Mouse (Mus musculus): ENCODE results near the gene Omg. TPM values are rescaled to one million over a fixed set of nuclear protein-coding genes. Genes with fewer than 3 reads are reported as not detected.

Gene Omg
- total and polyA plus RNA-seq, 3 experiments, result 0.38 TPM; not detected in 2

- ATAC-seq (ENCODE audit: extremely low read depth, insufficient number of reproducible peaks, low FRiP score, poor library complexity, severe bottlenecking) (no peak), DNase-seq (ENCODE audit: low spot score) (no peak)
- TF ChIP-seq GATA1 (IDR thresholded peaks at IDR 0.05; ENCODE audit: borderline replicate concordance, low read length), result no peak
- no peak for TF ChIP-seq CTCF (IDR thresholded peaks at IDR 0.05; ENCODE audit: low read depth, low read length)
- TF ChIP-seq GATA2 (IDR thresholded peaks at IDR 0.05; ENCODE audit: borderline replicate concordance, low read depth, low read length), result no peak
- TF ChIP-seq POLR2AphosphoS5 (IDR thresholded peaks at IDR 0.05; ENCODE audit: insufficient replicate concordance, low read depth, low read length), result no peak
- TF ChIP-seq TAL1 (conservative IDR thresholded peaks at IDR 0.05; ENCODE audit: low read depth, low read length), result no peak
- no peaks in the 10 kb centered on the region for H3K27me3 ChIP-seq (ENCODE audit: insufficient read depth, low read length)
- H3K9me3 ChIP-seq (replicated peaks), result no peaks in the 10 kb centered on the region
- no peak overlapping the region for H3K4me3 ChIP-seq (ENCODE audit: low read depth, low read length)
- H3K36me3 ChIP-seq (replicated peaks), result peaks cover 14% of the 10 kb centered on the region
- H3K4me1 ChIP-seq (ENCODE audit: insufficient read depth, low read depth, low read length), result no peaks in the 10 kb centered on the region
Measured at GRCm38 (mm10) chr11:79504506-79504905, 622 bp upstream of the Omg start.

- H3K4me3 ChIP-seq (ENCODE audit: low read depth, low read length), result no peak overlapping the region
- ATAC-seq (ENCODE audit: extremely low read depth, insufficient number of reproducible peaks, low FRiP score, poor library complexity, severe bottlenecking) (no peak), DNase-seq (ENCODE audit: low spot score) (no peak)
- peaks cover 14% of the 10 kb centered on the region for H3K36me3 ChIP-seq (replicated peaks)
- no peaks in the 10 kb centered on the region for H3K9me3 ChIP-seq (replicated peaks)
- H3K27me3 ChIP-seq (ENCODE audit: insufficient read depth, low read length), result no peaks in the 10 kb centered on the region
- TF ChIP-seq GATA2 (IDR thresholded peaks at IDR 0.05; ENCODE audit: borderline replicate concordance, low read depth, low read length), result no peak
- no peak for TF ChIP-seq POLR2AphosphoS5 (IDR thresholded peaks at IDR 0.05; ENCODE audit: insufficient replicate concordance, low read depth, low read length)
- no peak for TF ChIP-seq GATA1 (IDR thresholded peaks at IDR 0.05; ENCODE audit: borderline replicate concordance, low read length)
- TF ChIP-seq TAL1 (conservative IDR thresholded peaks at IDR 0.05; ENCODE audit: low read depth, low read length), result no peak
- TF ChIP-seq CTCF (IDR thresholded peaks at IDR 0.05; ENCODE audit: low read depth, low read length), result no peak
- H3K4me1 ChIP-seq (ENCODE audit: insufficient read depth, low read depth, low read length), result no peaks in the 10 kb centered on the region
Measured at GRCm38 (mm10) chr11:79502917-79503316, 967 bp downstream of the Omg start.

GRCm38 (mm10) chr11:79494976-79495800 is 8.7 kb downstream of the Omg start:
- ATAC-seq (ENCODE audit: extremely low read depth, insufficient number of reproducible peaks, low FRiP score, poor library complexity, severe bottlenecking) (no peak), DNase-seq (ENCODE audit: low spot score) (no peak)
- no peak for TF ChIP-seq POLR2AphosphoS5 (IDR thresholded peaks at IDR 0.05; ENCODE audit: insufficient replicate concordance, low read depth, low read length)
- no peak for TF ChIP-seq GATA1 (IDR thresholded peaks at IDR 0.05; ENCODE audit: borderline replicate concordance, low read length)
- no peak for TF ChIP-seq TAL1 (conservative IDR thresholded peaks at IDR 0.05; ENCODE audit: low read depth, low read length)
- TF ChIP-seq CTCF (IDR thresholded peaks at IDR 0.05; ENCODE audit: low read depth, low read length), result no peak
- no peak for TF ChIP-seq GATA2 (IDR thresholded peaks at IDR 0.05; ENCODE audit: borderline replicate concordance, low read depth, low read length)
- Histone ChIP-seq H3K4me3 (ENCODE audit: low read depth, low read length) (no peak overlapping the region), H3K27me3 (ENCODE audit: insufficient read depth, low read length) (no peaks in the 10 kb centered on the region), H3K9me3 (replicated peaks) (no peaks in the 10 kb centered on the region), H3K4me1 (ENCODE audit: insufficient read depth, low read depth, low read length) (no peaks in the 10 kb centered on the region), H3K36me3 (replicated peaks) (peaks cover 9% of the 10 kb centered on the region)

DNA sequence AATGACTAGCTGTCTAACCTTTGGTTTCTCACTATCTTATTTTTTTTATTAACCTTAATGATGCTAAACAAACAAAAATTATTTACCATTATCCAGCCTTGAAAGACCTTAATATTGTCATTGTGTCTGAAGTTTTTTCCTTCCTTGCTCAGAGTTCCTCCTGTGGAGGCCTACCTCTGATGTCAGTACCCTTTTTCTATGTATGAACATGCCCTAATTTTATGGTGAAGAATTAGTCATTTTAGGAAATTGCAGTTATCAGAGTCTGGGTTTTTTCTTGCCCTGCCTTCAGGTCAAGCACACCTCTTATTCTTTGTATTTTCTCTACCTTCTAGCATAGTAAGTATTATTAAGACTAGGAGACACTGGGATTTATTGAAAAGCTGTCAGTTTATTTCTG is 19.2 kb downstream of the Omg start:
- ATAC-seq (ENCODE audit: extremely low read depth, insufficient number of reproducible peaks, low FRiP score, poor library complexity, severe bottlenecking) (no peak), DNase-seq (ENCODE audit: low spot score) (no peak)
- Histone ChIP-seq H3K9me3 (replicated peaks) (no peaks in the 10 kb centered on the region), H3K4me1 (ENCODE audit: insufficient read depth, low read depth, low read length) (no peaks in the 10 kb centered on the region), H3K27me3 (ENCODE audit: insufficient read depth, low read length) (no peaks in the 10 kb centered on the region), H3K36me3 (replicated peaks) (peaks cover 41% of the 10 kb centered on the region), H3K4me3 (ENCODE audit: low read depth, low read length) (no peak overlapping the region)
- no peak for TF ChIP-seq GATA1 (IDR thresholded peaks at IDR 0.05; ENCODE audit: borderline replicate concordance, low read length)
- no peak for TF ChIP-seq TAL1 (conservative IDR thresholded peaks at IDR 0.05; ENCODE audit: low read depth, low read length)
- no peak for TF ChIP-seq POLR2AphosphoS5 (IDR thresholded peaks at IDR 0.05; ENCODE audit: insufficient replicate concordance, low read depth, low read length)
- no peak for TF ChIP-seq GATA2 (IDR thresholded peaks at IDR 0.05; ENCODE audit: borderline replicate concordance, low read depth, low read length)
- no peak for TF ChIP-seq CTCF (IDR thresholded peaks at IDR 0.05; ENCODE audit: low read depth, low read length)

GRCm38 (mm10) chr11:79483876-79484528 is 19.9 kb downstream of the Omg start:
- Histone ChIP-seq H3K4me1 (ENCODE audit: insufficient read depth, low read depth, low read length) (no peaks in the 10 kb centered on the region), H3K9me3 (replicated peaks) (no peaks in the 10 kb centered on the region), H3K4me3 (ENCODE audit: low read depth, low read length) (no peak overlapping the region), H3K36me3 (replicated peaks) (peaks cover 41% of the 10 kb centered on the region), H3K27me3 (ENCODE audit: insufficient read depth, low read length) (no peaks in the 10 kb centered on the region)
- no peak for TF ChIP-seq POLR2AphosphoS5 (IDR thresholded peaks at IDR 0.05; ENCODE audit: insufficient replicate concordance, low read depth, low read length)
- TF ChIP-seq TAL1 (conservative IDR thresholded peaks at IDR 0.05; ENCODE audit: low read depth, low read length), result no peak
- no peak for TF ChIP-seq GATA2 (IDR thresholded peaks at IDR 0.05; ENCODE audit: borderline replicate concordance, low read depth, low read length)
- TF ChIP-seq GATA1 (IDR thresholded peaks at IDR 0.05; ENCODE audit: borderline replicate concordance, low read length), result no peak
- TF ChIP-seq CTCF (IDR thresholded peaks at IDR 0.05; ENCODE audit: low read depth, low read length), result no peak
- ATAC-seq (ENCODE audit: extremely low read depth, insufficient number of reproducible peaks, low FRiP score, poor library complexity, severe bottlenecking), result no peak
- no peak for DNase-seq (ENCODE audit: low spot score)

DNA sequence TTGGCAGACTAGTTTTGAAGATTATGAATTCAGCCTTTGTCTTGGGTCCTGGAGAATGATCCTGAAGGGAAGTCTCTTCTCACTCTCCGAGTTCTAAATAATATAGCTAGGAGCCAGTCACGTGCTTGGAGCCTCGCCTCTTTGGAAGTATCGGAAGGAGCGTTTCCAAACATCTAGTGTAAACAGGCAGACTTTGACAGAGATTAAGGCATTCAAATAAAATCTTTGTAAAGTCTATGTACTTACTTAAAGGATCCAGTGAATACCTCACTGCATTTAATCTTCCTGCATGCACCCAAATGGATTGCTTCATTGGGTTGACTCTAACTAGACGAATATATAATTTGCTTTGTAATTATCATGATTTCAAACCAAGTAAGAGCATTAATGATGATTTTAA is 20.5 kb downstream of the Omg start:
- Histone ChIP-seq H3K27me3 (ENCODE audit: insufficient read depth, low read length) (no peaks in the 10 kb centered on the region), H3K36me3 (replicated peaks) (peaks cover 43% of the 10 kb centered on the region), H3K4me3 (ENCODE audit: low read depth, low read length) (no peak overlapping the region), H3K9me3 (replicated peaks) (no peaks in the 10 kb centered on the region), H3K4me1 (ENCODE audit: insufficient read depth, low read depth, low read length) (no peaks in the 10 kb centered on the region)
- no peak for TF ChIP-seq TAL1 (conservative IDR thresholded peaks at IDR 0.05; ENCODE audit: low read depth, low read length)
- TF ChIP-seq GATA2 (IDR thresholded peaks at IDR 0.05; ENCODE audit: borderline replicate concordance, low read depth, low read length), result no peak
- no peak for TF ChIP-seq GATA1 (IDR thresholded peaks at IDR 0.05; ENCODE audit: borderline replicate concordance, low read length)
- TF ChIP-seq POLR2AphosphoS5 (IDR thresholded peaks at IDR 0.05; ENCODE audit: insufficient replicate concordance, low read depth, low read length), result no peak
- no peak for TF ChIP-seq CTCF (IDR thresholded peaks at IDR 0.05; ENCODE audit: low read depth, low read length)
- ATAC-seq (ENCODE audit: extremely low read depth, insufficient number of reproducible peaks, low FRiP score, poor library complexity, severe bottlenecking) (no peak), DNase-seq (ENCODE audit: low spot score) (no peak)
